Mouse (Mus musculus) heart, adult 2 months (tissue): ENCODE measurements at regions not wholly inside any gene's neighbourhood (a gene's known extent, or its start where the extent isn't known, plus 50 kb on each side); places are given as distances from the start of the nearest gene placed in this dataset.

ENCODE experiments used
- DNase-seq, 2 experiments: peaks; one replicate each; pipeline ENCODE4 v3.0.0; 2021
- H3K27ac ChIP-seq: fragments of 200-600 bp; 2 replicates; pipeline ENCODE4 v1.8.1; 2022
- H3K27me3 ChIP-seq: fragments of 200-500 bp; 2 replicates; pipeline ENCODE4 v1.6.1; 2012; ENCODE audit warnings: mild to moderate bottlenecking, low read length, inconsistent platforms, mixed read lengths; ENCODE audit not compliant: control insufficient read depth, insufficient read depth
- H3K36me3 ChIP-seq: fragments of 200-500 bp; 2 replicates; pipeline ENCODE4 v1.6.1; 2012; ENCODE audit warnings: low read length, inconsistent platforms; ENCODE audit not compliant: control insufficient read depth, insufficient read depth
- H3K4me1 ChIP-seq: fragments of 200-500 bp; 2 replicates; pipeline ENCODE4 v1.6.1; 2011; ENCODE audit warnings: low read length; ENCODE audit not compliant: control insufficient read depth, insufficient read depth
- H3K4me3 ChIP-seq: fragments of 200-600 bp; 2 replicates; pipeline ENCODE4 v1.8.1; 2022
- H3K79me2 ChIP-seq: fragments of 200-500 bp; replicated peaks from 2 replicates; pipeline ENCODE4 v1.6.1; 2012; ENCODE audit warnings: mild to moderate bottlenecking, inconsistent platforms, low read length, moderate library complexity, mixed read lengths; ENCODE audit not compliant: control insufficient read depth, insufficient read depth
- H3K9ac ChIP-seq: fragments of 200-500 bp; 2 replicates; pipeline ENCODE4 v1.6.1; 2012; ENCODE audit warnings: low read depth, mild to moderate bottlenecking, control low read depth, inconsistent platforms, low read length, mixed read lengths
- CTCF ChIP-seq: fragments of 200-600 bp; IDR thresholded peaks from 2 replicates; pipeline ENCODE4 v1.8.1; 2022; ENCODE audit warnings: antibody characterized with exemption, mild to moderate bottlenecking, moderate library complexity
- EP300 ChIP-seq: fragments of 200-500 bp; IDR thresholded peaks from 2 replicates; pipeline ENCODE4 v1.6.1; 2011; ENCODE audit warnings: low read depth, low read length, control low read depth; ENCODE audit not compliant: insufficient read depth
- POLR2A ChIP-seq: fragments of 200-500 bp; IDR thresholded peaks from 2 replicates; pipeline ENCODE4 v1.6.1; 2011; ENCODE audit warnings: mild to moderate bottlenecking, low read depth, low read length, control low read depth; ENCODE audit not compliant: insufficient read depth
- WGBS: fragments of 180-500 bp; shearing (Covaris S2); methylation state at CpG from one replicate; pipeline ENCODE4 v1.1.7; 2018; 5-methylcytosine and 5-hydroxymethylcytosine counted together
- intact Hi-C: fragments of 180-260 bp; cut with DNase I; formaldehyde crosslinking; loops from one replicate; pipeline ENCODE4 v1.15.1; 2025

GRCm38 (mm10) chr15:70982719-70983118, 2851.6 kb upstream of the Gm6569 start:
- DNase-seq, result no peak
- intact Hi-C loops, result no loop called here
- TF ChIP-seq EP300 (no peak), POLR2A (no peak), CTCF (no peak)
- Histone ChIP-seq H3K27ac (no peak overlapping the region), H3K27me3 (no peaks in the 10 kb centered on the region), H3K79me2 (no peaks in the 10 kb centered on the region), H3K4me3 (no peak overlapping the region), H3K36me3 (no peaks in the 10 kb centered on the region), H3K4me1 (no peaks in the 10 kb centered on the region), H3K9ac (no peak overlapping the region)
- WGBS, result 71% methylated on average over 3 of the region's 3 CpGs

GRCm38 (mm10) chr15:70987973-70988570, 2846.3 kb upstream of the Gm6569 start:
- intact Hi-C loops, result no loop called here
- Histone ChIP-seq H3K27ac (no peak overlapping the region), H3K4me3 (no peak overlapping the region), H3K79me2 (no peaks in the 10 kb centered on the region), H3K4me1 (no peaks in the 10 kb centered on the region), H3K36me3 (no peaks in the 10 kb centered on the region), H3K27me3 (no peaks in the 10 kb centered on the region), H3K9ac (no peak overlapping the region)
- no peak for TF ChIP-seq CTCF
- TF ChIP-seq POLR2A, result no peak
- TF ChIP-seq EP300, result no peak
- DNase-seq, result no peak
- 91% methylated on average over 4 of the region's 4 CpGs for WGBS

GRCm38 (mm10) chr15:70993397-70993796, 2841.0 kb upstream of the Gm6569 start:
- no peaks in the 10 kb centered on the region for H3K36me3 ChIP-seq
- H3K27me3 ChIP-seq, result no peaks in the 10 kb centered on the region
- H3K4me3 ChIP-seq, result no peak overlapping the region
- H3K27ac ChIP-seq, result no peak overlapping the region
- no peaks in the 10 kb centered on the region for H3K4me1 ChIP-seq
- intact Hi-C loops, result no loop called here
- TF ChIP-seq CTCF (no peak), POLR2A (no peak), EP300 (no peak)
- no peak overlapping the region for H3K9ac ChIP-seq
- no peak for DNase-seq
- H3K79me2 ChIP-seq, result no peaks in the 10 kb centered on the region
- 77% methylated on average over 4 of the region's 4 CpGs for WGBS

GRCm38 (mm10) chr15:71010362-71010761, 2824.0 kb upstream of the Gm6569 start:
- Histone ChIP-seq H3K27me3 (no peaks in the 10 kb centered on the region), H3K4me3 (no peak overlapping the region), H3K27ac (no peak overlapping the region), H3K9ac (no peak overlapping the region), H3K4me1 (no peaks in the 10 kb centered on the region), H3K79me2 (no peaks in the 10 kb centered on the region), H3K36me3 (no peaks in the 10 kb centered on the region)
- no peak for DNase-seq
- WGBS, result 71% methylated on average over 2 of the region's 2 CpGs
- no peak for TF ChIP-seq EP300
- intact Hi-C loops, result no loop called here

GRCm38 (mm10) chr15:71010773-71011172, 2823.6 kb upstream of the Gm6569 start:
- Histone ChIP-seq H3K36me3 (no peaks in the 10 kb centered on the region), H3K27ac (no peak overlapping the region), H3K9ac (no peak overlapping the region), H3K4me3 (no peak overlapping the region), H3K27me3 (no peaks in the 10 kb centered on the region), H3K79me2 (no peaks in the 10 kb centered on the region), H3K4me1 (no peaks in the 10 kb centered on the region)
- no peak for DNase-seq
- WGBS, result 71% methylated on average over 5 of the region's 5 CpGs
- no peak for TF ChIP-seq POLR2A
- TF ChIP-seq CTCF, result no peak
- no peak for TF ChIP-seq EP300
- intact Hi-C loops, result no loop called here

GRCm38 (mm10) chr15:71054251-71054852, 2780.0 kb upstream of the Gm6569 start:
- no peak for TF ChIP-seq POLR2A
- TF ChIP-seq EP300, result no peak
- H3K36me3 ChIP-seq, result no peaks in the 10 kb centered on the region
- H3K9ac ChIP-seq, result no peak overlapping the region
- H3K4me1 ChIP-seq, result no peaks in the 10 kb centered on the region
- H3K79me2 ChIP-seq, result no peaks in the 10 kb centered on the region
- WGBS, result 56% methylated on average over 5 of the region's 5 CpGs
- DNase-seq, result no peak
- no peak overlapping the region for H3K27ac ChIP-seq
- intact Hi-C loops, result no loop called here
- no peaks in the 10 kb centered on the region for H3K27me3 ChIP-seq
- H3K4me3 ChIP-seq, result no peak overlapping the region
